ENCODE assay signal across 14 mouse cellular contexts in the genomic region with DNA sequence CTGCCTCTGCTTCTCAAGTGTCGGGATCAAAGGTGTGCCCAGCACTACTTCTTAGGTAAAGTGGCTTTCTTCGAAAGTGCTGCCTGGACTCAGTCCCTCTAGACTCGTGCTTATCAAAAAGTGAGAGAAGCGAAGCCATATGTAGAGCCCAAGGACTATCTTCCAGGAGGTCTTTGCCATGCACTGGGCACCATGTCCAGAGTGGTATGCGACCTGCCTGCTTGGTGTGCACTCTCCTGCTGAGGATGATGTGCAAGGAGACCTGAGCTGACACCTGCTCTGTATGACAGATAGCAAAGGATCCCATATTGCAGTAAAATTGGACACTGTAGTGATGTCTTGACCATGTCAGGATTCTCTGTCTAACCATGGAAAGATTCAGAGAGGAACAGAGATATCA.
DNase-seq lines count a peak whose midpoint lies in the region; ATAC-seq and TF ChIP-seq lines count a peak whose summit lies in the region.
"Had no signal": no experiment of that assay in that cellular context is flagged by ENCODE, and none has a peak within 500 bp of the region (broad histone marks: within the 10 kb centered on the region; RNA-seq: fewer than 3 reads in every experiment).

No protein-coding gene starts in this region.

- TF ChIP-seq CTCF in layer of hippocampus, adult 2 months (conservative IDR thresholded peaks at IDR 0.05) = no peak

- H3K9me3 ChIP-seq in forebrain, embryonic 13.5 days (replicated peaks) = no peaks in the 10 kb centered on the region
- H3K9me3 ChIP-seq in forebrain, embryonic 15.5 days = no peaks in the 10 kb centered on the region
- H3K9me3 ChIP-seq: embryonic facial prominence, embryonic 10.5 days; heart, embryonic 12.5 days; hindbrain, embryonic 10.5 days; intestine, embryonic 15.5 days had no signal

- no peak overlapping the region for H3K9ac ChIP-seq in forebrain, embryonic 13.5 days
- no peak overlapping the region for H3K9ac ChIP-seq in forebrain, embryonic 15.5 days (replicated peaks)
- H3K9ac ChIP-seq: heart, embryonic 12.5 days; intestine, embryonic 15.5 days had no signal

- no peaks in the 10 kb centered on the region for H3K36me3 ChIP-seq in forebrain, embryonic 13.5 days (ENCODE audit: poor library complexity, severe bottlenecking)
- H3K36me3 ChIP-seq in forebrain, embryonic 15.5 days = no peaks in the 10 kb centered on the region
- H3K36me3 ChIP-seq: embryonic facial prominence, embryonic 10.5 days; heart, embryonic 12.5 days; hindbrain, embryonic 10.5 days; intestine, embryonic 15.5 days had no signal

- H3K4me3 ChIP-seq in forebrain, embryonic 13.5 days = no peak overlapping the region
- no peak overlapping the region for H3K4me3 ChIP-seq in forebrain, embryonic 15.5 days
- no peak overlapping the region for H3K4me3 ChIP-seq in layer of hippocampus, adult 2 months
- H3K4me3 ChIP-seq: embryonic facial prominence, embryonic 10.5 days; gastrocnemius, adult 2 months; heart, embryonic 12.5 days; hindbrain, embryonic 10.5 days; intestine, embryonic 15.5 days had no signal

- no peak overlapping the region for H3K4me2 ChIP-seq in forebrain, embryonic 13.5 days
- H3K4me2 ChIP-seq in forebrain, embryonic 15.5 days (replicated peaks) = no peak overlapping the region
- H3K4me2 ChIP-seq: heart, embryonic 12.5 days; intestine, embryonic 15.5 days had no signal

- H3K27me3 ChIP-seq in forebrain, embryonic 13.5 days = no peaks in the 10 kb centered on the region
- no peaks in the 10 kb centered on the region for H3K27me3 ChIP-seq in forebrain, embryonic 15.5 days
- H3K27me3 ChIP-seq: heart, embryonic 12.5 days; intestine, embryonic 15.5 days had no signal

- no peaks in the 10 kb centered on the region for H3K4me1 ChIP-seq in forebrain, embryonic 13.5 days
- no peaks in the 10 kb centered on the region for H3K4me1 ChIP-seq in forebrain, embryonic 15.5 days
- H3K4me1 ChIP-seq: embryonic facial prominence, embryonic 10.5 days; heart, embryonic 12.5 days; hindbrain, embryonic 10.5 days; intestine, embryonic 15.5 days had no signal

- no peak overlapping the region for H3K27ac ChIP-seq in forebrain, embryonic 13.5 days
- no peak overlapping the region for H3K27ac ChIP-seq in forebrain, embryonic 15.5 days (replicated peaks)
- peak overlapping the region; percentile 87 for H3K27ac ChIP-seq in layer of hippocampus, adult 2 months
- H3K27ac ChIP-seq: embryonic facial prominence, embryonic 10.5 days; gastrocnemius, adult 2 months; hindbrain, embryonic 10.5 days; intestine, embryonic 15.5 days had no signal

- DNase-seq in cerebellum, adult 11-12 months = peak; percentile 70
- no peak for DNase-seq in cerebellum, adult 11 months
- DNase-seq in layer of hippocampus, adult 2 months (ENCODE audit: low spot score in 2 of 2) = no peak
- no peak for DNase-seq in layer of hippocampus, adult 9-11 months
- DNase-seq: gastrocnemius, adult 2 months; gastrocnemius, postnatal 25 days; kidney, adult 18-20 months had no signal

- 90% methylated on average over 5 of the region's 5 CpGs for WGBS in forebrain, embryonic 13.5 days
- WGBS in forebrain, embryonic 15.5 days = 88% methylated on average over 5 of the region's 5 CpGs

- peak; percentile 10; the same call in 1 of the 2 replicates for ATAC-seq in forebrain, embryonic 13.5 days
- no peak for ATAC-seq in forebrain, embryonic 15.5 days (replicated peaks)
- no peak for ATAC-seq in frontal cortex, adult (ENCODE audit: low TSS enrichment)
- ATAC-seq: intestine, embryonic 15.5 days had no signal
